Mouse (Mus musculus) embryonic facial prominence, embryonic 14.5 days (tissue): ENCODE data around the gene Nme8. TPM values are rescaled to one million over a fixed set of nuclear protein-coding genes. Genes with fewer than 3 reads are reported as not detected.

ENCODE experiments used
- ATAC-seq: fragments of 200-750 bp; cut with Nextera tagmentation; 2 replicates; pipeline ENCODE4 v1.8.0; 2017; ENCODE audit warnings: low read depth, moderate number of reproducible peaks, moderate TSS enrichment
- DNase-seq: peaks from one replicate; pipeline ENCODE4 v3.0.0-alpha.2; 2015; ENCODE audit warnings: low spot score
- H3K27ac ChIP-seq: fragments of 300-500 bp; sonication (generic); replicated peaks from 2 replicates; pipeline ENCODE4 v1.5.1; 2014; ENCODE audit warnings: low read depth, mild to moderate bottlenecking, low read length, moderate library complexity
- H3K27me3 ChIP-seq: fragments of 300-500 bp; sonication (generic); replicated peaks from 2 replicates; pipeline ENCODE4 v1.6.1; 2014; ENCODE audit warnings: low read length; ENCODE audit not compliant: control insufficient read depth, insufficient read depth
- H3K36me3 ChIP-seq: fragments of 300-500 bp; sonication (generic); 2 replicates; pipeline ENCODE4 v1.6.1; 2014; ENCODE audit warnings: low read length, mixed read lengths; ENCODE audit not compliant: control insufficient read depth, insufficient read depth
- H3K4me1 ChIP-seq: fragments of 300-500 bp; sonication (generic); 2 replicates; pipeline ENCODE4 v1.6.1; 2014; ENCODE audit warnings: antibody characterized with exemption, low read length; ENCODE audit not compliant: control insufficient read depth, insufficient read depth
- H3K4me2 ChIP-seq: fragments of 300-500 bp; sonication (generic); 2 replicates; pipeline ENCODE4 v1.6.1; 2014; ENCODE audit warnings: low read depth, mild to moderate bottlenecking, low read length, moderate library complexity, mixed read lengths
- H3K4me3 ChIP-seq: fragments of 300-500 bp; sonication (generic); 2 replicates; pipeline ENCODE4 v1.5.1; 2014; ENCODE audit warnings: low read depth, mild to moderate bottlenecking, low read length
- H3K9ac ChIP-seq: fragments of 300-500 bp; sonication (generic); 2 replicates; pipeline ENCODE4 v1.6.1; 2014; ENCODE audit warnings: low read depth, mild to moderate bottlenecking, low read length, moderate library complexity, mixed read lengths
- H3K9me3 ChIP-seq: fragments of 300-500 bp; sonication (generic); 2 replicates; pipeline ENCODE4 v1.6.1; 2016; ENCODE audit warnings: low read length; ENCODE audit not compliant: control insufficient read depth
- WGBS: fragments of 180-500 bp; shearing (Covaris S2); extraction: QIAGEN DNeasy Blood & Tissue Kit; methylation state at CpG from one replicate; pipeline ENCODE4 v1.1.7; 2014; 5-methylcytosine and 5-hydroxymethylcytosine counted together
- polyA plus RNA-seq: library from polyadenylated mRNA; unstranded; fragments of >200 nt; fragmentation: Nextera tagmentation; extraction: Ambion mirVana; gene quantifications from 2 replicates; pipeline ENCODE4 v1.2.1, GENCODE M21; 2014

The Nme8 gene
- polyA plus RNA-seq, 1 experiment from 2014 or later: not detected

- DNase-seq: no peak
- no peaks in the 10 kb centered on the region for H3K4me1 ChIP-seq
- H3K9ac ChIP-seq: no peak overlapping the region
- no peaks in the 10 kb centered on the region for H3K9me3 ChIP-seq
- H3K4me2 ChIP-seq: no peak overlapping the region
- no peak overlapping the region for H3K27ac ChIP-seq
- 84% methylated on average over 4 of the region's 4 CpGs for WGBS
- peaks cover 8% of the 10 kb centered on the region; the same call in 1 of the 2 replicates for H3K27me3 ChIP-seq
- no peaks in the 10 kb centered on the region for H3K36me3 ChIP-seq
- ATAC-seq: no peak
- H3K4me3 ChIP-seq: no peak overlapping the region
Observed at GRCm38 (mm10) chr13:19700733-19701442, 3.3 kb upstream of the Nme8 start.

GRCm38 (mm10) chr13:19698524-19699173 is 1.1 kb upstream of the Nme8 start:
- 24% methylated on average over 12 of the region's 12 CpGs for WGBS
- peak; percentile 86 for DNase-seq

GRCm38 (mm10) chr13:19690417-19690816 is 7.2 kb downstream of the Nme8 start:
- ATAC-seq (no peak), DNase-seq (no peak)
- Histone ChIP-seq H3K4me3 (no peak overlapping the region), H3K36me3 (no peaks in the 10 kb centered on the region), H3K27ac (no peak overlapping the region), H3K4me2 (no peak overlapping the region), H3K9ac (no peak overlapping the region), H3K9me3 (no peaks in the 10 kb centered on the region), H3K27me3 (no peaks in the 10 kb centered on the region), H3K4me1 (no peaks in the 10 kb centered on the region)
- 83% methylated on average over 6 of the region's 6 CpGs for WGBS

More at GRCm38 (mm10) chr13:19698524-19699173, 1.1 kb upstream of the Nme8 start:
- ATAC-seq: 0 out of 2 replicates have a peak, but pooled peaks have one; percentile 41
- Histone ChIP-seq H3K36me3 (no peaks in the 10 kb centered on the region), H3K4me2 (peak overlapping the region; percentile 34), H3K4me3 (no peak overlapping the region), H3K4me1 (no peaks in the 10 kb centered on the region), H3K27ac (no peak overlapping the region), H3K27me3 (peaks cover 8% of the 10 kb centered on the region; the same call in 1 of the 2 replicates), H3K9me3 (no peaks in the 10 kb centered on the region), H3K9ac (no peak overlapping the region)

GRCm38 (mm10) chr13:19689971-19690370 is 7.6 kb downstream of the Nme8 start:
- Histone ChIP-seq H3K4me3 (no peak overlapping the region), H3K4me1 (no peaks in the 10 kb centered on the region), H3K4me2 (no peak overlapping the region), H3K9ac (no peak overlapping the region), H3K27me3 (no peaks in the 10 kb centered on the region), H3K9me3 (no peaks in the 10 kb centered on the region), H3K36me3 (no peaks in the 10 kb centered on the region), H3K27ac (no peak overlapping the region)
- no peak for DNase-seq
- 53% methylated on average over 3 of the region's 3 CpGs for WGBS
- no peak for ATAC-seq

GRCm38 (mm10) chr13:19684007-19684406 is 13.6 kb downstream of the Nme8 start:
- no peak overlapping the region for H3K9ac ChIP-seq
- H3K4me1 ChIP-seq: 0 out of 2 replicates have a peak, but pooled peaks cover 4% of the 10 kb centered on the region
- no peaks in the 10 kb centered on the region for H3K9me3 ChIP-seq
- no peak overlapping the region for H3K4me3 ChIP-seq
- WGBS: 55% methylated on average over 2 of the region's 2 CpGs
- ATAC-seq (no peak), DNase-seq (peak; percentile 27)
- no peak overlapping the region for H3K4me2 ChIP-seq
- no peaks in the 10 kb centered on the region for H3K27me3 ChIP-seq
- H3K36me3 ChIP-seq: no peaks in the 10 kb centered on the region
- H3K27ac ChIP-seq: no peak overlapping the region

GRCm38 (mm10) chr13:19682879-19683640 is 14.5 kb downstream of the Nme8 start:
- peak; percentile 87 for ATAC-seq
- DNase-seq: peak; percentile 83

GRCm38 (mm10) chr13:19674601-19675000 is 23.0 kb downstream of the Nme8 start:
- no peaks in the 10 kb centered on the region for H3K4me1 ChIP-seq
- H3K36me3 ChIP-seq: no peaks in the 10 kb centered on the region
- DNase-seq (peak; percentile 45), ATAC-seq (no peak)
- no peak overlapping the region for H3K9ac ChIP-seq
- H3K27me3 ChIP-seq: no peaks in the 10 kb centered on the region
- H3K4me3 ChIP-seq: no peak overlapping the region
- no peaks in the 10 kb centered on the region for H3K9me3 ChIP-seq
- no peak overlapping the region for H3K4me2 ChIP-seq
- H3K27ac ChIP-seq: no peak overlapping the region

More at GRCm38 (mm10) chr13:19682879-19683640, 14.5 kb downstream of the Nme8 start:
- 0 out of 2 replicates have a peak, but pooled peaks cover 4% of the 10 kb centered on the region for H3K4me1 ChIP-seq
- WGBS: 54% methylated on average over 8 of the region's 8 CpGs
- H3K27me3 ChIP-seq: no peaks in the 10 kb centered on the region
- no peaks in the 10 kb centered on the region for H3K9me3 ChIP-seq
- H3K4me3 ChIP-seq: no peak overlapping the region
- no peaks in the 10 kb centered on the region for H3K36me3 ChIP-seq
- H3K27ac ChIP-seq: peak overlapping the region; percentile 8; the same call in 1 of the 2 replicates
- no peak overlapping the region for H3K4me2 ChIP-seq
- H3K9ac ChIP-seq: no peak overlapping the region

- ATAC-seq: no peak
- Histone ChIP-seq H3K36me3 (no peaks in the 10 kb centered on the region), H3K4me1 (no peaks in the 10 kb centered on the region), H3K9me3 (no peaks in the 10 kb centered on the region), H3K4me2 (no peak overlapping the region), H3K27ac (no peak overlapping the region), H3K27me3 (no peaks in the 10 kb centered on the region), H3K4me3 (no peak overlapping the region), H3K9ac (no peak overlapping the region)
- DNase-seq: no peak
- 85% methylated on average over 3 of the region's 3 CpGs for WGBS
Observed at GRCm38 (mm10) chr13:19674025-19674424, 23.6 kb downstream of the Nme8 start.
